Mouse (Mus musculus): ENCODE results near the gene Jund. TPM values are rescaled to one million over a fixed set of nuclear protein-coding genes. Genes with fewer than 3 reads are reported as not detected.

Gene Jund
- total and polyA plus RNA-seq, 3 experiments = 191 to 283 (median 279) TPM

- H3K9me3 ChIP-seq (replicated peaks; ENCODE audit: low read length) = no peaks in the 10 kb centered on the region
- no peak overlapping the region for H3K4me3 ChIP-seq (replicated peaks in 1 of 3; ENCODE audit: low read depth in 2 of 3, low read length in 2 of 3, poor library complexity in 1 of 3)
- dilution Hi-C loops (cut with MboI; ENCODE audit: extremely low pct_ligation_motif_present, extremely low pct_unique_long_range_greater_than_20kb, low sequenced_read_pairs) (no loop called here), in situ Hi-C loops (cut with MboI; ENCODE audit: low pct_ligation_motif_present, low pct_unique_long_range_greater_than_20kb, low sequenced_read_pairs) (no loop called here)
- H3K27me3 ChIP-seq (replicated peaks) = no peaks in the 10 kb centered on the region
- DNase-seq (ENCODE audit: extremely low read depth) = peak; percentile 39
- H3K4me2 ChIP-seq (ENCODE audit: insufficient read depth, low read depth, poor library complexity, severe bottlenecking) = no peak overlapping the region
- H3K79me2 ChIP-seq (replicated peaks; ENCODE audit: control insufficient read depth, extremely low read depth, insufficient read depth, poor library complexity, severe bottlenecking) = no peaks in the 10 kb centered on the region
- peaks cover 7 to 60% of the 10 kb centered on the region in 2 experiments for H3K4me1 ChIP-seq (ENCODE audit: control insufficient read depth in 1 of 2, insufficient read depth in 2 of 2)
- H3K9ac ChIP-seq (ENCODE audit: insufficient read depth, low read depth) = no peak overlapping the region
- H3K36me3 ChIP-seq (replicated peaks in 1 of 2; ENCODE audit: control insufficient read depth in 1 of 2, insufficient read depth in 1 of 2, low read length in 1 of 2) = peaks cover 29 to 33% of the 10 kb centered on the region in 2 experiments
- H3K27ac ChIP-seq (ENCODE audit: insufficient read depth, low read depth) = no peak overlapping the region
- TF ChIP-seq ZNF384 (IDR thresholded peaks at IDR 0.05; ENCODE audit: low read depth, low read length) (no peak), BHLHE40 (IDR thresholded peaks at IDR 0.05; ENCODE audit: low read depth, low read length) (no peak), TCF12 (IDR thresholded peaks at IDR 0.05; ENCODE audit: low read depth, low read length) (peak; percentile 34; the same call in 1 of the 2 replicates)
Observed at GRCm38 (mm10) chr8:70682692-70683091, 16.1 kb upstream of the Jund start.

DNA sequence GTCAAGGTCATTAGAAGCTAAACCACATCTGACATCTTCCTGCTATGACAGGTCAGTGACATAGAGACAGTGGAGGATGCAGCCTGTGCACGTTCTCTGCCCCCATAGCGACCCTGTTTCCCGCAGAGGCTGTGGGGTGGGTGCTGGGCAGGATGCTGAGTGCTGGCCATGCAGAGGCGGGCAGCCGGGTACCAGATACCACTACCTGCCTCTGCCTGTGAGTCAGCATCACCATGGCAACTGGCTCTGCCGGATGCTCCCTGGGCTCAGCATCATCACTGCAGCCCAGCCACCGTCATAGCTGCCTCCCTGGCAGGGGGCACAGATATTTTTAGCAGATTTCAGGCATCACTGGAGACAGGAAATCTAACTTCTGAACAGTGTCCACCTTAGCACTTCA lies 14.5 kb upstream of the Jund start:
- H3K27me3 ChIP-seq (replicated peaks) = no peaks in the 10 kb centered on the region
- H3K9me3 ChIP-seq (replicated peaks; ENCODE audit: low read length) = no peaks in the 10 kb centered on the region
- no peak for DNase-seq (ENCODE audit: extremely low read depth)
- H3K4me2 ChIP-seq (ENCODE audit: insufficient read depth, low read depth, poor library complexity, severe bottlenecking) = no peak overlapping the region
- TF ChIP-seq CHD1 (IDR thresholded peaks at IDR 0.05; ENCODE audit: low read depth, low read length) (no peak), USF2 (conservative IDR thresholded peaks at IDR 0.05; ENCODE audit: low read depth, low read length) (no peak), TCF12 (IDR thresholded peaks at IDR 0.05; ENCODE audit: low read depth, low read length) (no peak), ETS1 (conservative IDR thresholded peaks at IDR 0.05; ENCODE audit: low read depth, low read length) (no peak), E2F4 (IDR thresholded peaks at IDR 0.05; ENCODE audit: insufficient replicate concordance, low read depth, low read length) (no peak), PAX5 (IDR thresholded peaks at IDR 0.05; ENCODE audit: low read length) (no peak), TBP (conservative IDR thresholded peaks at IDR 0.05; ENCODE audit: low read depth, low read length) (no peak), JUN (IDR thresholded peaks at IDR 0.05; ENCODE audit: insufficient read depth, low read depth, low read length) (no peak), IRF4 (IDR thresholded peaks at IDR 0.05; ENCODE audit: low read depth, low read length) (no peak), CHD2 (IDR thresholded peaks at IDR 0.05; ENCODE audit: low read length) (no peak), POLR2A (IDR thresholded peaks at IDR 0.05; ENCODE audit: low read depth, low read length) (no peak), SMC3 (IDR thresholded peaks at IDR 0.05; ENCODE audit: low read depth, low read length) (no peak)
- peaks cover 13 to 17% of the 10 kb centered on the region in 2 experiments for H3K36me3 ChIP-seq (replicated peaks in 1 of 2; ENCODE audit: control insufficient read depth in 1 of 2, insufficient read depth in 1 of 2, low read length in 1 of 2)
- in situ Hi-C loops (cut with MboI; ENCODE audit: low pct_ligation_motif_present, low pct_unique_long_range_greater_than_20kb, low sequenced_read_pairs) (no loop called here), dilution Hi-C loops (cut with MboI; ENCODE audit: extremely low pct_ligation_motif_present, extremely low pct_unique_long_range_greater_than_20kb, low sequenced_read_pairs) (no loop called here)
- peaks cover 4 to 44% of the 10 kb centered on the region in 2 experiments; a peak in 3 of 4 replicates for H3K4me1 ChIP-seq (ENCODE audit: control insufficient read depth in 1 of 2, insufficient read depth in 2 of 2)
- no peak overlapping the region for H3K27ac ChIP-seq (ENCODE audit: insufficient read depth, low read depth)
- H3K9ac ChIP-seq (ENCODE audit: insufficient read depth, low read depth) = no peak overlapping the region
- no peak overlapping the region for H3K4me3 ChIP-seq (replicated peaks in 1 of 3; ENCODE audit: low read depth in 2 of 3, low read length in 2 of 3, poor library complexity in 1 of 3)
- H3K79me2 ChIP-seq (replicated peaks; ENCODE audit: control insufficient read depth, extremely low read depth, insufficient read depth, poor library complexity, severe bottlenecking) = no peaks in the 10 kb centered on the region

DNA sequence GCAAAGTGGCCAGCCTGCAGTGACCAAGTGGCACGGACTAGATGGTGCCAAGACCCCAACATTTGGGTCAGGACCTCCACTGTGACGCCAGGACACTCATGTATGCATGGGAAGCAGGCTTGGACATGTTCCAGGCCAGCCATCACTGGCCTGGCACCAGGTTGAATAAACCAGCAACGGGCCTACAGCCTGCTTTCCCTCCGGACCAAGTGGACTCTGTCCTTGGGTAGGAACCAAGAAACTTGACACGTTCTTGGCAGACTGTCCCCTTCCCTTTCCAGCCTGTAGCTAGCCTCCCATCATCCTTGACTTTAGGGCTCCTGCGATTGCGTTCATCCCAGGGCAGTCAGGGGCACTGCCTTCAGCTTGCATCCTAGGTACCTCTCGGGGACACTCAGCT lies 11.2 kb upstream of the Jund start:
- TF ChIP-seq GABPA (IDR thresholded peaks at IDR 0.05; ENCODE audit: insufficient replicate concordance, low read depth, low read length) (no peak), NRF1 (IDR thresholded peaks at IDR 0.05; ENCODE audit: low read depth, low read length) (no peak), ZMIZ1 (IDR thresholded peaks at IDR 0.05; ENCODE audit: low read depth, low read length) (no peak), POLR2A (IDR thresholded peaks at IDR 0.05; ENCODE audit: low read depth, low read length) (no peak), USF2 (conservative IDR thresholded peaks at IDR 0.05; ENCODE audit: low read depth, low read length) (no peak), SIN3A (IDR thresholded peaks at IDR 0.05; ENCODE audit: low read length) (no peak), NELFE (IDR thresholded peaks at IDR 0.05; ENCODE audit: low read depth, low read length) (no peak), SMC3 (IDR thresholded peaks at IDR 0.05; ENCODE audit: low read depth, low read length) (no peak)
- no peak overlapping the region for H3K27ac ChIP-seq (ENCODE audit: insufficient read depth, low read depth)
- no peaks in the 10 kb centered on the region for H3K36me3 ChIP-seq (replicated peaks in 1 of 2; ENCODE audit: control insufficient read depth in 1 of 2, insufficient read depth in 1 of 2, low read length in 1 of 2)
- H3K4me1 ChIP-seq (ENCODE audit: control insufficient read depth in 1 of 2, insufficient read depth in 2 of 2) = peaks cover 7 to 50% of the 10 kb centered on the region in 2 experiments; a peak in 3 of 4 replicates
- no peak overlapping the region for H3K9ac ChIP-seq (ENCODE audit: insufficient read depth, low read depth)
- DNase-seq (ENCODE audit: extremely low read depth) = no peak
- H3K4me3 ChIP-seq (replicated peaks in 1 of 3; ENCODE audit: low read depth in 2 of 3, low read length in 2 of 3, poor library complexity in 1 of 3) = no peak overlapping the region
- H3K79me2 ChIP-seq (replicated peaks; ENCODE audit: control insufficient read depth, extremely low read depth, insufficient read depth, poor library complexity, severe bottlenecking) = no peaks in the 10 kb centered on the region
- no peak overlapping the region for H3K4me2 ChIP-seq (ENCODE audit: insufficient read depth, low read depth, poor library complexity, severe bottlenecking)
- in situ Hi-C loops (cut with MboI; ENCODE audit: low pct_ligation_motif_present, low pct_unique_long_range_greater_than_20kb, low sequenced_read_pairs) (no loop called here), dilution Hi-C loops (cut with MboI; ENCODE audit: extremely low pct_ligation_motif_present, extremely low pct_unique_long_range_greater_than_20kb, low sequenced_read_pairs) (no loop called here)
- no peaks in the 10 kb centered on the region for H3K27me3 ChIP-seq (replicated peaks)
- H3K9me3 ChIP-seq (replicated peaks; ENCODE audit: low read length) = no peaks in the 10 kb centered on the region

Measured in CH12.LX (cell line).